Mouse (Mus musculus): Measurements from ENCODE around the gene Ezr. TPM values are rescaled to one million over a fixed set of nuclear protein-coding genes. Genes with fewer than 3 reads are reported as not detected.

Gene Ezr
- total and polyA plus RNA-seq, 2 experiments from 2014 or later = 45.4 to 60.2 TPM

DNA sequence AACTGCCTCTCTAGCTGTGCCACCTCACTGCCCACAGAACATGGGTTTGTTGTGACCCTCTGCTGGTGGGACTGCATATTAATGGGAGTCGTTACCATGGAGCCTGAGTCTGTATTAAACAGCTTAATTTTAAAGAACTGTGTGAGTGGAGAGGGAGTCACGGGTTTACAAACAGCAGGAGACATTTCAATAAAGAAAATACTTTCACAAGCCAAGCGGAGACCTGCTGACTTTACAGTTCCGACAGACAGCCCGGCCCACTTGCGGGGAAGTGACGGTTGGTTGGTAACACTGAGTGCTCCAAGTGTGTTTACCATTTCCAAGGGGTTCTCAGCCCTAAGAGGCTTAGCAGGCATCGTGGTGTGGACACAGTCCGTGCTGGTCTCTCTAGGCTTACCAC is 36.6 kb downstream of the Ezr start:
- Histone ChIP-seq H3K36me3 (ENCODE audit: insufficient read depth) (no peaks in the 10 kb centered on the region), H3K4me2 (ENCODE audit: low read depth) (no peak overlapping the region), H3K27ac (ENCODE audit: low read depth, low read length) (peak overlapping the region; percentile 68), H3K9ac (no peak overlapping the region), H3K4me1 (ENCODE audit: insufficient read depth) (0 out of 2 replicates have a peak, but pooled peaks cover 9% of the 10 kb centered on the region), H3K27me3 (ENCODE audit: insufficient read depth, low read length) (no peaks in the 10 kb centered on the region), H3K9me3 (ENCODE audit: low read length) (no peaks in the 10 kb centered on the region), H3K4me3 (ENCODE audit: low read depth, low read length) (no peak overlapping the region)
- WGBS = 11% methylated on average over 9 of the region's 9 CpGs
- DNase-seq (peak; percentile 56), ATAC-seq (peak; percentile 86)
- TF ChIP-seq CTCF (IDR thresholded peaks at IDR 0.05; ENCODE audit: low read depth) = peak; percentile 37; the same call in 1 of the 2 replicates

- Histone ChIP-seq H3K27me3 (ENCODE audit: insufficient read depth, low read length) (no peaks in the 10 kb centered on the region), H3K36me3 (ENCODE audit: insufficient read depth) (no peaks in the 10 kb centered on the region), H3K4me3 (ENCODE audit: low read depth, low read length) (no peak overlapping the region), H3K9me3 (ENCODE audit: low read length) (no peaks in the 10 kb centered on the region), H3K4me1 (ENCODE audit: insufficient read depth) (0 out of 2 replicates have a peak, but pooled peaks cover 9% of the 10 kb centered on the region), H3K4me2 (ENCODE audit: low read depth) (no peak overlapping the region), H3K27ac (ENCODE audit: low read depth, low read length) (peak overlapping the region; percentile 68; the same call in 1 of the 2 replicates), H3K9ac (no peak overlapping the region)
- WGBS = 23% methylated on average over 5 of the region's 5 CpGs
- peak; percentile 53 for ATAC-seq
- no peak for TF ChIP-seq CTCF (IDR thresholded peaks at IDR 0.05; ENCODE audit: low read depth)
- peak; percentile 47 for DNase-seq
Observed at GRCm38 (mm10) chr17:6745503-6745902, 37.1 kb downstream of the Ezr start.

DNA sequence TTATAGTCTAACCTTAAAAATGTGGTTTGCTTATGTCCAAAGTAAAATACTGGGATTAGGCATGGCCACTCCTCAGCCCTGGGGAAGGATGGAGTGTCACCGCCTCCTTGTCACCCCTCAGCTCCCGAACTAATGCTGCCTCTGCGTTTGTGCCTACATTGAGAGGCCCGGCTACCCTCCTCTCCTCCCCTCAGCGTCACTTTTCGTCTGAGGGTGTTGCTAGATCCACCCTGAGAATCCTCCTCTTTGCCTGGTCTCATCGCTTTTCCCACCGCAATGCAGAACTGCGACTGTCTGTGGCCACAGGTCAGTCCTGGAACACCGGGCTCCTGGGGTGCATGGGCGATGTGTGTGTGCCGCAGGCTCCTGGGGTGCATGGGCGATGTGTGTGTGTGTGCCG is 37.7 kb downstream of the Ezr start:
- Histone ChIP-seq H3K4me1 (ENCODE audit: insufficient read depth) (0 out of 2 replicates have a peak, but pooled peaks cover 9% of the 10 kb centered on the region), H3K36me3 (ENCODE audit: insufficient read depth) (no peaks in the 10 kb centered on the region), H3K4me2 (ENCODE audit: low read depth) (no peak overlapping the region), H3K9ac (no peak overlapping the region), H3K27ac (ENCODE audit: low read depth, low read length) (no peak overlapping the region), H3K4me3 (ENCODE audit: low read depth, low read length) (no peak overlapping the region), H3K27me3 (ENCODE audit: insufficient read depth, low read length) (no peaks in the 10 kb centered on the region), H3K9me3 (ENCODE audit: low read length) (no peaks in the 10 kb centered on the region)
- ATAC-seq = no peak
- no peak for TF ChIP-seq CTCF (IDR thresholded peaks at IDR 0.05; ENCODE audit: low read depth)
- no peak for DNase-seq
- 92% methylated on average over 14 of the region's 14 CpGs for WGBS

DNA sequence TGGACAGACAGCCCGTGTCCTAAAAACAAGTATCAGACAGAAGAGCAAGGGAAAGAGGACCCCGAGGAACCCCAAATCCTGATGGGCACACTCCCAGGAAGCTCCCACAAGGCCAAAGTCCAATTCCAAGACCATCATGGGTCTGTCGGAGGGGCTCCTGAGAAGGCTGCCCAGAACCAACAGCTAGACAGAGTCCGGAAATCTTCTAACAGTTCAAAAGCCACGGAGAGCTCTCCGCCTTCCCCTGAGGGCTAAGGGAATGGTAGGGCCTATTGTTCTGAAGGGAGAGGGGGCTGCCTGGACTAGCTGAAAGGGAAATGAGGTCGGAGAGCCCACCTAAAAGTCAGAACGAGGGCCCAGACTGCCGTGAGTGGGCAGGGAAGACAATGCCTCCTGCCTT is 38.2 kb downstream of the Ezr start:
- no peaks in the 10 kb centered on the region for H3K9me3 ChIP-seq (ENCODE audit: low read length)
- H3K4me3 ChIP-seq (ENCODE audit: low read depth, low read length) = no peak overlapping the region
- H3K4me2 ChIP-seq (ENCODE audit: low read depth) = no peak overlapping the region
- no peak for ATAC-seq
- 61% methylated on average over 9 of the region's 9 CpGs for WGBS
- H3K4me1 ChIP-seq (ENCODE audit: insufficient read depth) = 0 out of 2 replicates have a peak, but pooled peaks cover 9% of the 10 kb centered on the region
- DNase-seq = no peak
- no peak overlapping the region for H3K9ac ChIP-seq
- no peak overlapping the region for H3K27ac ChIP-seq (ENCODE audit: low read depth, low read length)
- no peaks in the 10 kb centered on the region for H3K36me3 ChIP-seq (ENCODE audit: insufficient read depth)
- no peak for TF ChIP-seq CTCF (IDR thresholded peaks at IDR 0.05; ENCODE audit: low read depth)
- H3K27me3 ChIP-seq (ENCODE audit: insufficient read depth, low read length) = no peaks in the 10 kb centered on the region

GRCm38 (mm10) chr17:6743787-6744239 is 38.8 kb downstream of the Ezr start:
- DNase-seq = no peak
- H3K27ac ChIP-seq (ENCODE audit: low read depth, low read length) = no peak overlapping the region
- no peaks in the 10 kb centered on the region for H3K27me3 ChIP-seq (ENCODE audit: insufficient read depth, low read length)
- 86% methylated on average over 11 of the region's 11 CpGs for WGBS
- no peak overlapping the region for H3K4me2 ChIP-seq (ENCODE audit: low read depth)
- TF ChIP-seq CTCF (IDR thresholded peaks at IDR 0.05; ENCODE audit: low read depth) = no peak
- no peak for ATAC-seq
- no peaks in the 10 kb centered on the region for H3K36me3 ChIP-seq (ENCODE audit: insufficient read depth)
- 0 out of 2 replicates have a peak, but pooled peaks cover 9% of the 10 kb centered on the region for H3K4me1 ChIP-seq (ENCODE audit: insufficient read depth)
- H3K4me3 ChIP-seq (ENCODE audit: low read depth, low read length) = no peak overlapping the region
- no peaks in the 10 kb centered on the region for H3K9me3 ChIP-seq (ENCODE audit: low read length)
- no peak overlapping the region for H3K9ac ChIP-seq

GRCm38 (mm10) chr17:6743039-6743575 is 39.5 kb downstream of the Ezr start:
- no peak overlapping the region for H3K27ac ChIP-seq (ENCODE audit: low read depth, low read length)
- WGBS = 93% methylated on average over 11 of the region's 11 CpGs
- ATAC-seq = no peak
- H3K36me3 ChIP-seq (ENCODE audit: insufficient read depth) = no peaks in the 10 kb centered on the region
- H3K9me3 ChIP-seq (ENCODE audit: low read length) = no peaks in the 10 kb centered on the region
- H3K27me3 ChIP-seq (ENCODE audit: insufficient read depth, low read length) = no peaks in the 10 kb centered on the region
- H3K4me1 ChIP-seq (ENCODE audit: insufficient read depth) = 0 out of 2 replicates have a peak, but pooled peaks cover 9% of the 10 kb centered on the region
- DNase-seq = no peak
- no peak overlapping the region for H3K9ac ChIP-seq
- no peak overlapping the region for H3K4me3 ChIP-seq (ENCODE audit: low read depth, low read length)
- H3K4me2 ChIP-seq (ENCODE audit: low read depth) = no peak overlapping the region
- TF ChIP-seq CTCF (IDR thresholded peaks at IDR 0.05; ENCODE audit: low read depth) = no peak
